Mouse (Mus musculus) intestine, postnatal 0 days (tissue): ENCODE data around the gene Fbxl18. TPM values are rescaled to one million over a fixed set of nuclear protein-coding genes. Genes with fewer than 3 reads are reported as not detected.

ENCODE experiments used
- ATAC-seq: fragments of 200-750 bp; cut with Nextera tagmentation; 2 replicates; pipeline ENCODE4 v1.8.0; 2017; ENCODE audit warnings: mild to moderate bottlenecking, moderate TSS enrichment, moderate library complexity
- H3K27ac ChIP-seq: fragments of 300-500 bp; sonication (generic); 2 replicates; pipeline ENCODE4 v1.5.1; 2014; ENCODE audit warnings: mild to moderate bottlenecking, low read depth, low read length, moderate library complexity
- H3K27me3 ChIP-seq: fragments of 300-500 bp; sonication (generic); replicated peaks from 2 replicates; pipeline ENCODE4 v1.6.1; 2014; ENCODE audit warnings: low read length, mixed read lengths; ENCODE audit not compliant: control insufficient read depth, insufficient read depth
- H3K36me3 ChIP-seq: fragments of 300-500 bp; sonication (generic); 2 replicates; pipeline ENCODE4 v1.6.1; 2014; ENCODE audit warnings: mild to moderate bottlenecking, moderate library complexity; ENCODE audit not compliant: control insufficient read depth, insufficient read depth
- H3K4me1 ChIP-seq: fragments of 300-500 bp; sonication (generic); replicated peaks from 2 replicates; pipeline ENCODE4 v1.6.1; 2014; ENCODE audit warnings: antibody characterized with exemption, low read length, mixed read lengths; ENCODE audit not compliant: control insufficient read depth, insufficient read depth
- H3K4me2 ChIP-seq: fragments of 300-500 bp; sonication (generic); replicated peaks from 2 replicates; pipeline ENCODE4 v1.6.1; 2014; ENCODE audit warnings: low read depth, mild to moderate bottlenecking, moderate library complexity
- H3K4me3 ChIP-seq: fragments of 300-500 bp; sonication (generic); 2 replicates; pipeline ENCODE4 v1.5.1; 2014; ENCODE audit warnings: low read depth, low read length
- H3K9ac ChIP-seq: fragments of 300-500 bp; sonication (generic); 2 replicates; pipeline ENCODE4 v1.6.1; 2014; ENCODE audit warnings: mild to moderate bottlenecking, low read depth, low read length
- H3K9me3 ChIP-seq: fragments of 300-500 bp; sonication (generic); 2 replicates; pipeline ENCODE4 v1.6.1; 2016; ENCODE audit warnings: mixed run types; ENCODE audit not compliant: control insufficient read depth
- CTCF ChIP-seq: sonication (generic); IDR thresholded peaks from 2 replicates; pipeline ENCODE4 v1.5.1; 2016; ENCODE audit warnings: low read depth, mild to moderate bottlenecking, control low read depth, antibody characterized with exemption, moderate library complexity
- WGBS: fragments of 180-500 bp; shearing (Covaris S2); extraction: QIAGEN DNeasy Blood & Tissue Kit; methylation state at CpG from one replicate; pipeline ENCODE4 v1.1.7; 2014; 5-methylcytosine and 5-hydroxymethylcytosine counted together
- polyA plus RNA-seq: library from polyadenylated mRNA; unstranded; fragments of >200 nt; fragmentation: Nextera tagmentation; extraction: Ambion mirVana; gene quantifications from 2 replicates; pipeline ENCODE4 v1.2.1, GENCODE M21; 2015

Fbxl18 gene
- polyA plus RNA-seq, 1 experiment from 2014 or later: 5.6 TPM

- WGBS: 90% methylated on average over 8 of the region's 8 CpGs
- no peaks in the 10 kb centered on the region for H3K27me3 ChIP-seq
Observed at GRCm38 (mm10) chr5:142917402-142917801, 22.2 kb upstream of the Fbxl18 start.

GRCm38 (mm10) chr5:142916593-142916992 lies 21.4 kb upstream of the Fbxl18 start:
- 82% methylated on average over 7 of the region's 7 CpGs for WGBS
- Histone ChIP-seq H3K27ac (no peak overlapping the region), H3K4me1 (peaks cover 5% of the 10 kb centered on the region), H3K4me3 (no peak overlapping the region), H3K36me3 (no peaks in the 10 kb centered on the region), H3K9me3 (no peaks in the 10 kb centered on the region), H3K9ac (no peak overlapping the region), H3K4me2 (no peak overlapping the region), H3K27me3 (no peaks in the 10 kb centered on the region)
- ATAC-seq: no peak
- TF ChIP-seq CTCF: no peak

More at GRCm38 (mm10) chr5:142917402-142917801, 22.2 kb upstream of the Fbxl18 start:
- Histone ChIP-seq H3K9ac (no peak overlapping the region), H3K4me3 (no peak overlapping the region), H3K4me2 (no peak overlapping the region), H3K4me1 (peaks cover 10% of the 10 kb centered on the region; the same call in 1 of the 2 replicates), H3K27ac (no peak overlapping the region), H3K36me3 (no peaks in the 10 kb centered on the region), H3K9me3 (no peaks in the 10 kb centered on the region)
- ATAC-seq: no peak
- no peak for TF ChIP-seq CTCF

- no peak for ATAC-seq
- H3K27me3 ChIP-seq: no peaks in the 10 kb centered on the region
- WGBS: 45% methylated on average over 11 of the region's 11 CpGs
- no peaks in the 10 kb centered on the region for H3K36me3 ChIP-seq
- no peaks in the 10 kb centered on the region for H3K9me3 ChIP-seq
- no peak overlapping the region for H3K4me3 ChIP-seq
- TF ChIP-seq CTCF: no peak
- H3K4me2 ChIP-seq: no peak overlapping the region
- peak overlapping the region; percentile 46 for H3K27ac ChIP-seq
- H3K9ac ChIP-seq: no peak overlapping the region
- peaks cover 9% of the 10 kb centered on the region; the same call in 1 of the 2 replicates for H3K4me1 ChIP-seq
Observed at GRCm38 (mm10) chr5:142915231-142915630, 20.0 kb upstream of the Fbxl18 start.

GRCm38 (mm10) chr5:142912739-142913138 lies 17.5 kb upstream of the Fbxl18 start:
- H3K4me1 ChIP-seq: peaks cover 28% of the 10 kb centered on the region
- peak; percentile 9; the same call in 1 of the 2 replicates for ATAC-seq
- TF ChIP-seq CTCF: no peak
- H3K36me3 ChIP-seq: no peaks in the 10 kb centered on the region
- H3K4me3 ChIP-seq: no peak overlapping the region
- no peaks in the 10 kb centered on the region for H3K9me3 ChIP-seq
- no peaks in the 10 kb centered on the region for H3K27me3 ChIP-seq
- 51% methylated on average over 4 of the region's 4 CpGs for WGBS
- peak overlapping the region; percentile 93 for H3K27ac ChIP-seq
- no peak overlapping the region for H3K4me2 ChIP-seq
- no peak overlapping the region for H3K9ac ChIP-seq

- Histone ChIP-seq H3K9ac (no peak overlapping the region), H3K4me2 (no peak overlapping the region), H3K27ac (peak overlapping the region; percentile 93), H3K4me3 (no peak overlapping the region), H3K4me1 (peaks cover 30% of the 10 kb centered on the region), H3K27me3 (no peaks in the 10 kb centered on the region), H3K9me3 (no peaks in the 10 kb centered on the region), H3K36me3 (no peaks in the 10 kb centered on the region)
- no peak for TF ChIP-seq CTCF
- WGBS: 50% methylated on average over 3 of the region's 3 CpGs
- ATAC-seq: peak; percentile 55
Observed at GRCm38 (mm10) chr5:142912320-142912719, 17.1 kb upstream of the Fbxl18 start.

GRCm38 (mm10) chr5:142911629-142912028 lies 16.4 kb upstream of the Fbxl18 start:
- Histone ChIP-seq H3K4me2 (no peak overlapping the region), H3K36me3 (no peaks in the 10 kb centered on the region), H3K9me3 (no peaks in the 10 kb centered on the region), H3K4me3 (no peak overlapping the region), H3K4me1 (peaks cover 35% of the 10 kb centered on the region), H3K9ac (no peak overlapping the region), H3K27me3 (no peaks in the 10 kb centered on the region), H3K27ac (peak overlapping the region; percentile 93)
- no peak for TF ChIP-seq CTCF
- no peak for ATAC-seq
- WGBS: 42% methylated on average over 2 of the region's 2 CpGs
